Mouse (Mus musculus) cortical plate, adult 2 months (tissue): ENCODE data around the gene Bach2.

Experiments used
- CTCF ChIP-seq: fragments of 200-500 bp; IDR thresholded peaks from 2 replicates; pipeline ENCODE4 v1.5.1; 2011; ENCODE audit warnings: mild to moderate bottlenecking, control low read depth, low read length; ENCODE audit not compliant: insufficient read depth; ENCODE audit errors: extremely low read depth
- POLR2A ChIP-seq: fragments of 200-500 bp; IDR thresholded peaks from 2 replicates; pipeline ENCODE4 v1.6.1; 2011; ENCODE audit warnings: mild to moderate bottlenecking, low read length, control low read depth; ENCODE audit not compliant: insufficient read depth; ENCODE audit errors: extremely low read depth

DNA sequence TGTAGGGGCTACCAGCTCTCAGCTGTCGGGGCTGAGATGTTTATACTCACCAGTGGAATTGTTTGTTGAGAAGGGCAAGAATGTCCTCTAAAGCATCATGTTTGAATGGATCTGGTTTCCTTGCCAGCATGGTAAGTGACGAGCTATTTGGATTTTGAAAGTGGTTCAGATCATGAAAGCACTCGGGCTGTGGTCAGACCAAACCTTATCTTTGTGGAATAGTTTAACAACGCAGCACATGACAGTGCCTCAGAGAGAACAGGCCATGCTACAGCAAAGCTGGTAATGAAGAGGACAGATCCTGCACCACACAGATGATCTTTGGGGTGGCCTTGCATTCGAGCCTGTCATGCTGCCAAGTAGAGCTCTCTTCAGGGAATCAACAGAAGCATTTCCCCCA, 68.6 kb downstream of the Bach2 start:
- TF ChIP-seq CTCF (no peak), POLR2A (no peak)
